Mouse (Mus musculus) hindbrain, embryonic 13.5 days (tissue): Measurements from ENCODE around the gene Fbxo42. TPM values are rescaled to one million over a fixed set of nuclear protein-coding genes. Genes with fewer than 3 reads are reported as not detected.
A peak's percentile ranks its signal among the peaks of the same experiment; 100 is the strongest.

ENCODE experiments used
- ATAC-seq: fragments of 200-750 bp; cut with Nextera tagmentation; 2 replicates; pipeline ENCODE4 v1.8.0; 2017; ENCODE audit warnings: moderate TSS enrichment; ENCODE audit not compliant: low FRiP score
- H3K27ac ChIP-seq: fragments of 300-500 bp; sonication (generic); 2 replicates; pipeline ENCODE4 v1.5.1; 2015; ENCODE audit warnings: inconsistent platforms, mild to moderate bottlenecking, moderate library complexity
- H3K27me3 ChIP-seq: fragments of 300-500 bp; sonication (generic); 2 replicates; pipeline ENCODE4 v1.6.1; 2015; ENCODE audit warnings: mild to moderate bottlenecking, inconsistent platforms
- H3K36me3 ChIP-seq: fragments of 300-500 bp; sonication (generic); 2 replicates; pipeline ENCODE4 v1.6.1; 2015; ENCODE audit warnings: mild to moderate bottlenecking, inconsistent platforms
- H3K4me1 ChIP-seq: fragments of 300-500 bp; sonication (generic); replicated peaks from 2 replicates; pipeline ENCODE4 v1.6.1; 2015; ENCODE audit warnings: inconsistent platforms
- H3K4me2 ChIP-seq: fragments of 300-500 bp; sonication (generic); 2 replicates; pipeline ENCODE4 v1.6.1; 2015; ENCODE audit warnings: inconsistent platforms, mild to moderate bottlenecking, moderate library complexity
- H3K4me3 ChIP-seq: fragments of 300-500 bp; sonication (generic); 2 replicates; pipeline ENCODE4 v1.5.1; 2015; ENCODE audit warnings: mild to moderate bottlenecking, inconsistent platforms
- H3K9ac ChIP-seq: fragments of 300-500 bp; sonication (generic); 2 replicates; pipeline ENCODE4 v1.6.1; 2015; ENCODE audit warnings: mild to moderate bottlenecking, inconsistent platforms
- H3K9me3 ChIP-seq: fragments of 300-500 bp; sonication (generic); 2 replicates; pipeline ENCODE4 v1.6.1; 2016; ENCODE audit warnings: inconsistent platforms
- whole genome bisulfite sequencing: fragments of 180-500 bp; shearing (Covaris S2); methylation state at CpG from one replicate; pipeline ENCODE4 v1.1.7; 2015; 5-methylcytosine and 5-hydroxymethylcytosine counted together
- polyA plus RNA-seq: library from polyadenylated mRNA; unstranded; fragments of >200 nt; fragmentation: Nextera tagmentation; extraction: Ambion mirVana; gene quantifications from 2 replicates; pipeline ENCODE4 v1.2.1, GENCODE M21; 2015

The Fbxo42 gene
- polyA plus RNA-seq, result 21.9 and 22.3 TPM in 2 replicates

GRCm38 (mm10) chr4:141147112-141148008, at the start of gene Fbxo42:
Gene Fbxo42 (plus strand): TSS chr4:141147913.
- H3K9ac ChIP-seq, result peak within 1 kb of the TSS; percentile 99
- peaks cover 37% of the 10 kb centered on the region for H3K4me1 ChIP-seq
- H3K27ac ChIP-seq, result peak within 1 kb of the TSS; percentile 94
- 9% methylated on average over 58 of the region's 58 CpGs for WGBS
- H3K4me2 ChIP-seq, result peak within 1 kb of the TSS; percentile 84
- ATAC-seq, result peak; percentile 86
- H3K27me3 ChIP-seq, result peaks cover 8% of the 10 kb centered on the region; the same call in 1 of the 2 replicates
- H3K36me3 ChIP-seq, result no peaks in the 10 kb centered on the region
- peak within 1 kb of the TSS; percentile 100 for H3K4me3 ChIP-seq
- H3K9me3 ChIP-seq, result no peaks in the 10 kb centered on the region

GRCm38 (mm10) chr4:141098935-141099334, 48.8 kb upstream of the Fbxo42 start:
- H3K9me3 ChIP-seq, result no peaks in the 10 kb centered on the region
- 81% methylated on average over 4 of the region's 4 CpGs for WGBS
- ATAC-seq, result no peak

GRCm38 (mm10) chr4:141099956-141100355, 47.8 kb upstream of the Fbxo42 start:
- no peak overlapping the region for H3K4me2 ChIP-seq
- no peaks in the 10 kb centered on the region for H3K9me3 ChIP-seq
- no peak overlapping the region for H3K4me3 ChIP-seq
- no peaks in the 10 kb centered on the region for H3K36me3 ChIP-seq
- no peak overlapping the region for H3K9ac ChIP-seq
- 82% methylated on average over 5 of the region's 5 CpGs for WGBS
- H3K4me1 ChIP-seq, result peaks cover 3% of the 10 kb centered on the region; the same call in 1 of the 2 replicates
- no peak for ATAC-seq
- H3K27me3 ChIP-seq, result no peaks in the 10 kb centered on the region
- no peak overlapping the region for H3K27ac ChIP-seq

More at GRCm38 (mm10) chr4:141098935-141099334, 48.8 kb upstream of the Fbxo42 start:
- Histone ChIP-seq H3K4me1 (peaks cover 3% of the 10 kb centered on the region; the same call in 1 of the 2 replicates), H3K27me3 (no peaks in the 10 kb centered on the region), H3K9ac (no peak overlapping the region), H3K4me3 (no peak overlapping the region), H3K4me2 (no peak overlapping the region), H3K36me3 (no peaks in the 10 kb centered on the region), H3K27ac (no peak overlapping the region)

- H3K4me3 ChIP-seq, result no peak overlapping the region
- no peaks in the 10 kb centered on the region for H3K9me3 ChIP-seq
- no peak overlapping the region for H3K9ac ChIP-seq
- WGBS, result 96% methylated on average over 9 of the region's 9 CpGs
- peaks cover 3% of the 10 kb centered on the region; the same call in 1 of the 2 replicates for H3K4me1 ChIP-seq
- H3K27me3 ChIP-seq, result no peaks in the 10 kb centered on the region
- no peak for ATAC-seq
- H3K27ac ChIP-seq, result no peak overlapping the region
- H3K4me2 ChIP-seq, result no peak overlapping the region
- H3K36me3 ChIP-seq, result no peaks in the 10 kb centered on the region
Measured at GRCm38 (mm10) chr4:141101291-141101690, 46.4 kb upstream of the Fbxo42 start.

- no peaks in the 10 kb centered on the region for H3K36me3 ChIP-seq
- H3K4me1 ChIP-seq, result peaks cover under 1% of the 10 kb centered on the region; the same call in 1 of the 2 replicates
- 66% methylated on average over 6 of the region's 6 CpGs for WGBS
- H3K9me3 ChIP-seq, result no peaks in the 10 kb centered on the region
- H3K4me3 ChIP-seq, result no peak overlapping the region
- H3K27me3 ChIP-seq, result no peaks in the 10 kb centered on the region
- ATAC-seq, result no peak
- H3K27ac ChIP-seq, result no peak overlapping the region
- no peak overlapping the region for H3K9ac ChIP-seq
- H3K4me2 ChIP-seq, result no peak overlapping the region
Measured at GRCm38 (mm10) chr4:141101855-141102254, 45.9 kb upstream of the Fbxo42 start.

- H3K27me3 ChIP-seq, result no peaks in the 10 kb centered on the region
- no peaks in the 10 kb centered on the region for H3K9me3 ChIP-seq
- H3K9ac ChIP-seq, result no peak overlapping the region
- H3K27ac ChIP-seq, result no peak overlapping the region
- H3K4me1 ChIP-seq, result no peaks in the 10 kb centered on the region
- 81% methylated on average over 16 of the region's 16 CpGs for WGBS
- no peak overlapping the region for H3K4me2 ChIP-seq
- no peak for ATAC-seq
- H3K4me3 ChIP-seq, result no peak overlapping the region
- H3K36me3 ChIP-seq, result peaks cover 18% of the 10 kb centered on the region
Measured at GRCm38 (mm10) chr4:141106526-141107183, 41.1 kb upstream of the Fbxo42 start.

- no peaks in the 10 kb centered on the region for H3K27me3 ChIP-seq
- no peaks in the 10 kb centered on the region for H3K4me1 ChIP-seq
- H3K27ac ChIP-seq, result 0 out of 2 replicates have a peak overlapping the region, but pooled peaks have one; percentile 4
- H3K4me2 ChIP-seq, result no peak overlapping the region
- H3K36me3 ChIP-seq, result peaks cover 34% of the 10 kb centered on the region
- H3K9ac ChIP-seq, result no peak overlapping the region
- no peaks in the 10 kb centered on the region for H3K9me3 ChIP-seq
- ATAC-seq, result no peak
- H3K4me3 ChIP-seq, result no peak overlapping the region
- WGBS, result 43% methylated on average over 10 of the region's 10 CpGs
Measured at GRCm38 (mm10) chr4:141108196-141108732, 39.4 kb upstream of the Fbxo42 start.

GRCm38 (mm10) chr4:141113831-141114230, 33.9 kb upstream of the Fbxo42 start:
- H3K9ac ChIP-seq, result no peak overlapping the region
- H3K27me3 ChIP-seq, result no peaks in the 10 kb centered on the region
- H3K4me1 ChIP-seq, result peaks cover 9% of the 10 kb centered on the region
- no peak overlapping the region for H3K4me2 ChIP-seq
- H3K4me3 ChIP-seq, result no peak overlapping the region
- peak overlapping the region; percentile 30; the same call in 1 of the 2 replicates for H3K27ac ChIP-seq
- ATAC-seq, result no peak
- WGBS, result 88% methylated on average over 7 of the region's 7 CpGs
- no peaks in the 10 kb centered on the region for H3K9me3 ChIP-seq
- H3K36me3 ChIP-seq, result peaks cover 82% of the 10 kb centered on the region

- Histone ChIP-seq H3K36me3 (peaks cover 82% of the 10 kb centered on the region), H3K9ac (no peak overlapping the region), H3K27ac (peak overlapping the region; percentile 30), H3K4me2 (no peak overlapping the region), H3K4me1 (peaks cover 17% of the 10 kb centered on the region), H3K4me3 (no peak overlapping the region), H3K9me3 (no peaks in the 10 kb centered on the region), H3K27me3 (no peaks in the 10 kb centered on the region)
- WGBS, result 78% methylated on average over 6 of the region's 6 CpGs
- ATAC-seq, result peak; percentile 25; the same call in 1 of the 2 replicates
Measured at GRCm38 (mm10) chr4:141114521-141114981, 33.2 kb upstream of the Fbxo42 start.

- Histone ChIP-seq H3K36me3 (peaks cover 79% of the 10 kb centered on the region), H3K4me2 (no peak overlapping the region), H3K4me1 (peaks cover 25% of the 10 kb centered on the region), H3K9ac (no peak overlapping the region), H3K27ac (no peak overlapping the region), H3K9me3 (no peaks in the 10 kb centered on the region), H3K27me3 (no peaks in the 10 kb centered on the region), H3K4me3 (no peak overlapping the region)
- ATAC-seq, result no peak
- WGBS, result 83% methylated on average over 8 of the region's 8 CpGs
Measured at GRCm38 (mm10) chr4:141115398-141115797, 32.3 kb upstream of the Fbxo42 start.

GRCm38 (mm10) chr4:141118691-141119090, 29.0 kb upstream of the Fbxo42 start:
- H3K4me2 ChIP-seq, result no peak overlapping the region
- peaks cover 47% of the 10 kb centered on the region for H3K36me3 ChIP-seq
- peaks cover 47% of the 10 kb centered on the region for H3K4me1 ChIP-seq
- no peaks in the 10 kb centered on the region for H3K27me3 ChIP-seq
- peak overlapping the region; percentile 35; the same call in 1 of the 2 replicates for H3K27ac ChIP-seq
- no peaks in the 10 kb centered on the region for H3K9me3 ChIP-seq
- H3K4me3 ChIP-seq, result no peak overlapping the region
- no peak for ATAC-seq
- 0 out of 2 replicates have a peak overlapping the region, but pooled peaks have one; percentile 8 for H3K9ac ChIP-seq
- WGBS, result 68% methylated on average over 4 of the region's 4 CpGs

GRCm38 (mm10) chr4:141120700-141121099, 27.0 kb upstream of the Fbxo42 start:
- H3K27me3 ChIP-seq, result no peaks in the 10 kb centered on the region
- H3K4me1 ChIP-seq, result peaks cover 50% of the 10 kb centered on the region
- 0 out of 2 replicates have a peak, but pooled peaks have one; percentile 44 for ATAC-seq
- H3K27ac ChIP-seq, result no peak overlapping the region
- H3K36me3 ChIP-seq, result peaks cover 28% of the 10 kb centered on the region
- H3K4me3 ChIP-seq, result no peak overlapping the region
- no peak overlapping the region for H3K4me2 ChIP-seq
- H3K9ac ChIP-seq, result no peak overlapping the region
- 22% methylated on average over 11 of the region's 11 CpGs for WGBS
- H3K9me3 ChIP-seq, result no peaks in the 10 kb centered on the region
